Mouse (Mus musculus) adrenal gland, postnatal 25 days (tissue): ENCODE results near the gene Klhl28. TPM values are rescaled to one million over a fixed set of nuclear protein-coding genes. Genes with fewer than 3 reads are reported as not detected.

ENCODE experiments used
- total RNA-seq: library from RNA; stranded (reverse); gene quantifications from 2 replicates; pipeline ENCODE4 v1.2.3, GENCODE M21; 2021

Klhl28 gene
- total RNA-seq, 1 experiment from 2014 or later, result 13.0 TPM

Other genes starting within 250 kb of the Klhl28 start
- gene Gm527, start 47.6 kb downstream of the Klhl28 start, total RNA-seq, result 5.1 and 8.2 TPM in 2 replicates
- gene Togaram1, start 270 bp upstream of the Klhl28 start, total RNA-seq, result 36.8 and 37.1 TPM in 2 replicates
- 48.9 and 49.2 TPM in 2 replicates for gene Prpf39, start 70.8 kb upstream of the Klhl28 start, total RNA-seq
- gene Fkbp3, start 108.5 kb upstream of the Klhl28 start, total RNA-seq, result 113 and 117 TPM in 2 replicates
- gene Fancm, start 110.1 kb upstream of the Klhl28 start, total RNA-seq, result 14.5 and 17.6 TPM in 2 replicates
- gene Mis18bp1, start 207.1 kb upstream of the Klhl28 start, total RNA-seq, result 2.0 and 3.4 TPM in 2 replicates